Mouse (Mus musculus) liver, adult 2 months (tissue): ENCODE results near the gene Sema4a.

Experiments
- CTCF ChIP-seq: fragments of 200-500 bp; IDR thresholded peaks from 2 replicates; pipeline ENCODE4 v1.5.1; 2011; ENCODE audit warnings: low read depth, low read length, control low read depth
- POLR2A ChIP-seq: fragments of 200-500 bp; IDR thresholded peaks from 2 replicates; pipeline ENCODE4 v1.6.1; 2011; ENCODE audit warnings: low read length, control low read depth; ENCODE audit not compliant: insufficient read depth; ENCODE audit errors: extremely low read depth

DNA sequence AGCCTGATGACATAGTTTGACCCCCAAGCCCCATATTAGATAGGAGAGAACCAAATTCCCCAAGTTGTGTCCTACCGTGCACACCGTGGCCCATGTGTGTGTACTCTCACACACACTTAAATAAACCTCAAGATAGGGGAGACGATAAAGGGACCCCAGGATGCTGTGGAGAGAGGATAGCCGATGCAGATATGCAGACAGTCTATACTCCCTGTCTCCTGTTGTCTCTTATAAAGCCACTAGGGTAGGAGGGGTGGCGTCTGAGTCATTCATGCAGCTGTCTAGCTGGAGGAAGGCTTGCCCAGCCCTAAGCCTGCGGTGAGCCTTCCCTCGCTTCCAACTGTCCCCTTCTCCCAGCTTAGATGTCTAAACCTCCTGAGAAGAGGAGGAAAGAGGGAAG is 39.1 kb upstream of the Sema4a start:
- no peak for TF ChIP-seq POLR2A
- no peak for TF ChIP-seq CTCF
